Mouse (Mus musculus): Measurements from ENCODE around the gene Usp22. TPM values are rescaled to one million over a fixed set of nuclear protein-coding genes. Genes with fewer than 3 reads are reported as not detected.

Gene Usp22
- polyA plus RNA-seq, 1 experiment = 57.5 TPM

DNA sequence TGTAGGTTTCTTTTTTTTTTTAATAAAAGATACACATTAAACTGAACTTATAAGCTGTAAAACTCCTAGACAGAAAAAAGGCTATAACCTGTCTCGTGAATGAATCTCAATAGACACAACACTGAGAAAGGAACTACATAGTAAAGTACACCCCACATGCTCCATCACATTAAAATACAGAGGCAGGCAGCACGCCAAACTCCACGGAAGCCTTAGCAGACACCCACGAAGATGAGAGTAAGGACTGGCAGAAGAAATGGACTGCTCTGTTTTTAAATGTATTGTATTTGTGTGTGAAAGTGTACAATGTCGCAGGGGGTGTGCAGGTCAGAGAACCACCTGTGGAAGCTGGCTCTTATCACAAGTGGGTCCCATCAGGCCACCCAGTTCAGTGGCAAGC is 4.7 kb downstream of the Usp22 start:
- Histone ChIP-seq H3K27ac (ENCODE audit: control insufficient read depth, insufficient read depth, low read length) (no peak overlapping the region), H3K36me3 (ENCODE audit: control insufficient read depth, insufficient read depth, low read length) (peaks cover 19% of the 10 kb centered on the region), H3K27me3 (ENCODE audit: control insufficient read depth, insufficient read depth, low read length) (no peaks in the 10 kb centered on the region), H3K4me1 (replicated peaks; ENCODE audit: control insufficient read depth, insufficient read depth, low read length) (peaks cover 5% of the 10 kb centered on the region), H3K4me3 (ENCODE audit: control insufficient read depth, insufficient read depth, low read length) (no peak overlapping the region)
- WGBS = 90% methylated on average over 5 of the region's 5 CpGs
- no peak for TF ChIP-seq POLR2A (IDR thresholded peaks at IDR 0.05; ENCODE audit: control insufficient read depth, extremely low read depth, insufficient read depth, low read length, poor library complexity)
- no peak for DNase-seq

- no peak overlapping the region for H3K27ac ChIP-seq (ENCODE audit: control insufficient read depth, insufficient read depth, low read length)
- no peak overlapping the region for H3K4me3 ChIP-seq (ENCODE audit: control insufficient read depth, insufficient read depth, low read length)
- peaks cover 8% of the 10 kb centered on the region for H3K4me1 ChIP-seq (replicated peaks; ENCODE audit: control insufficient read depth, insufficient read depth, low read length)
- TF ChIP-seq POLR2A (IDR thresholded peaks at IDR 0.05; ENCODE audit: control insufficient read depth, extremely low read depth, insufficient read depth, low read length, poor library complexity) (no peak), CTCF (IDR thresholded peaks at IDR 0.05; ENCODE audit: borderline replicate concordance, control insufficient read depth, extremely low read depth, insufficient read depth, low read length, poor library complexity) (no peak)
- 98% methylated on average over 10 of the region's 10 CpGs for WGBS
- DNase-seq = no peak
- no peaks in the 10 kb centered on the region for H3K27me3 ChIP-seq (ENCODE audit: control insufficient read depth, insufficient read depth, low read length)
- H3K36me3 ChIP-seq (ENCODE audit: control insufficient read depth, insufficient read depth, low read length) = peaks cover 56% of the 10 kb centered on the region
These were observed 10.0 kb downstream of the Usp22 start for GRCm38 (mm10) chr11:61164881-61165280.

DNA sequence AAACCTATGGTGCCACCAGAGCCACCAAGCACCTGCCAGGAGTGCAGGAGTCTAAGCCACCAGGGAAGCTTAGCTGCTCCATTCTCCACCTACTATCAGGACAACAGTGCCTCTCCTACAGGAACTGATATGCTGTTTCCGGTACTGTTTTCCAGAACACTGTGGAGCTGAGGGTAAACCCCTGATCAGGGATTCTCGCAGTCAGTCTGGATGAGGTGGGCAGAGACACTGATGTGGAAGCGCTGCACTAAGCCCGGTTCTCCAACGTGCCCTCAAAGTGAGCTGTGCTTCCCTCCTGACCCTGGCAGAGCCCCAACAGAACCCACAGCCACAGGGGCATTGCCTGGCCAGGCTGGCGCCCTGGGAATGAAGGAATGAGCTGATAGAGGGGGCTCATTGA is 10.5 kb downstream of the Usp22 start:
- DNase-seq = no peak
- Histone ChIP-seq H3K27me3 (ENCODE audit: control insufficient read depth, insufficient read depth, low read length) (no peaks in the 10 kb centered on the region), H3K36me3 (ENCODE audit: control insufficient read depth, insufficient read depth, low read length) (peaks cover 56% of the 10 kb centered on the region), H3K4me1 (replicated peaks; ENCODE audit: control insufficient read depth, insufficient read depth, low read length) (peaks cover 13% of the 10 kb centered on the region), H3K4me3 (ENCODE audit: control insufficient read depth, insufficient read depth, low read length) (no peak overlapping the region), H3K27ac (ENCODE audit: control insufficient read depth, insufficient read depth, low read length) (no peak overlapping the region)
- WGBS = 93% methylated on average over 6 of the region's 6 CpGs
- TF ChIP-seq CTCF (IDR thresholded peaks at IDR 0.05; ENCODE audit: borderline replicate concordance, control insufficient read depth, extremely low read depth, insufficient read depth, low read length, poor library complexity) (no peak), POLR2A (IDR thresholded peaks at IDR 0.05; ENCODE audit: control insufficient read depth, extremely low read depth, insufficient read depth, low read length, poor library complexity) (no peak)

DNA sequence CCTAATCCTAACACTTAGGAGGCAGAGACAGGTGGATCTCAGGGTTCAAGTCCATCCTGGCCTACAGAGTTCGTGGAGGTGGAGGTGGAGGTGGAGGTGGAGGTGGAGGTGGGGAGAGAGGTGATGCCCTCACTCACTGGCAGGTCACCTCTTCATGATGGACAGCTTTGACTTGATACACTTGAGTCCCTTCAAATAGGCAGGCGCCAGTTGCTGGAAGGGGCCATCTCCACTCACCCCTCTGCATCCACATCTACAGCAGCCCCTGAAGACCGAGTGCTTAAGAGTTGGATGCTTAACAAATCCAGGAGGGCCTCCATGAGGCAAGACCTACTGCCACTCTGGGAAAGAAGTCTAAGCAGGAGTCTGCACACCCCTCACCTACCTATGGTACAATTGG is 11.5 kb downstream of the Usp22 start:
- DNase-seq = no peak
- Histone ChIP-seq H3K4me1 (replicated peaks; ENCODE audit: control insufficient read depth, insufficient read depth, low read length) (peaks cover 14% of the 10 kb centered on the region), H3K27me3 (ENCODE audit: control insufficient read depth, insufficient read depth, low read length) (no peaks in the 10 kb centered on the region), H3K36me3 (ENCODE audit: control insufficient read depth, insufficient read depth, low read length) (peaks cover 64% of the 10 kb centered on the region), H3K4me3 (ENCODE audit: control insufficient read depth, insufficient read depth, low read length) (no peak overlapping the region), H3K27ac (ENCODE audit: control insufficient read depth, insufficient read depth, low read length) (no peak overlapping the region)
- 98% methylated on average over 3 of the region's 3 CpGs for WGBS
- no peak for TF ChIP-seq POLR2A (IDR thresholded peaks at IDR 0.05; ENCODE audit: control insufficient read depth, extremely low read depth, insufficient read depth, low read length, poor library complexity)
- no peak for TF ChIP-seq CTCF (IDR thresholded peaks at IDR 0.05; ENCODE audit: borderline replicate concordance, control insufficient read depth, extremely low read depth, insufficient read depth, low read length, poor library complexity)

GRCm38 (mm10) chr11:61162776-61163175 is 12.1 kb downstream of the Usp22 start:
- WGBS = 98% methylated on average over 14 of the region's 14 CpGs
- Histone ChIP-seq H3K4me3 (ENCODE audit: control insufficient read depth, insufficient read depth, low read length) (no peak overlapping the region), H3K36me3 (ENCODE audit: control insufficient read depth, insufficient read depth, low read length) (peaks cover 70% of the 10 kb centered on the region), H3K4me1 (replicated peaks; ENCODE audit: control insufficient read depth, insufficient read depth, low read length) (peaks cover 14% of the 10 kb centered on the region), H3K27me3 (ENCODE audit: control insufficient read depth, insufficient read depth, low read length) (no peaks in the 10 kb centered on the region), H3K27ac (ENCODE audit: control insufficient read depth, insufficient read depth, low read length) (no peak overlapping the region)
- DNase-seq = no peak
- no peak for TF ChIP-seq POLR2A (IDR thresholded peaks at IDR 0.05; ENCODE audit: control insufficient read depth, extremely low read depth, insufficient read depth, low read length, poor library complexity)
- TF ChIP-seq CTCF (IDR thresholded peaks at IDR 0.05; ENCODE audit: borderline replicate concordance, control insufficient read depth, extremely low read depth, insufficient read depth, low read length, poor library complexity) = no peak

- Histone ChIP-seq H3K27ac (ENCODE audit: control insufficient read depth, insufficient read depth, low read length) (no peak overlapping the region; the same call in 1 of the 2 replicates), H3K36me3 (ENCODE audit: control insufficient read depth, insufficient read depth, low read length) (peaks cover 75% of the 10 kb centered on the region), H3K27me3 (ENCODE audit: control insufficient read depth, insufficient read depth, low read length) (no peaks in the 10 kb centered on the region), H3K4me1 (replicated peaks; ENCODE audit: control insufficient read depth, insufficient read depth, low read length) (peaks cover 14% of the 10 kb centered on the region), H3K4me3 (ENCODE audit: control insufficient read depth, insufficient read depth, low read length) (no peak overlapping the region)
- 98% methylated on average over 13 of the region's 13 CpGs for WGBS
- TF ChIP-seq POLR2A (IDR thresholded peaks at IDR 0.05; ENCODE audit: control insufficient read depth, extremely low read depth, insufficient read depth, low read length, poor library complexity) (no peak), CTCF (IDR thresholded peaks at IDR 0.05; ENCODE audit: borderline replicate concordance, control insufficient read depth, extremely low read depth, insufficient read depth, low read length, poor library complexity) (no peak)
- DNase-seq = no peak
These were observed 13.7 kb downstream of the Usp22 start for GRCm38 (mm10) chr11:61161121-61161520.

All from thymus, adult 2 months (tissue).